Mouse (Mus musculus): Measurements from ENCODE around the gene Gfap.

- TF ChIP-seq CTCF (IDR thresholded peaks at IDR 0.05; ENCODE audit: low read depth, low read length) (no peak), POLR2A (IDR thresholded peaks at IDR 0.05; ENCODE audit: borderline replicate concordance, low read depth, low read length) (no peak)
Observed at GRCm38 (mm10) chr11:102881314-102882198, 19.2 kb downstream of the Gfap start.
